Mouse (Mus musculus) small intestine, adult 2 months (tissue): ENCODE data around the gene Hsp90ab1.

Source experiments
- CTCF ChIP-seq: fragments of 200-500 bp; IDR thresholded peaks from 2 replicates; pipeline ENCODE4 v1.5.1; 2012; ENCODE audit warnings: low read depth, mild to moderate bottlenecking, control low read depth, inconsistent platforms, low read length, moderate library complexity, mixed read lengths; ENCODE audit not compliant: insufficient replicate concordance, insufficient read length; ENCODE audit errors: extremely low read depth
- POLR2A ChIP-seq: fragments of 200-500 bp; IDR thresholded peaks from 2 replicates; pipeline ENCODE4 v1.6.1; 2012; ENCODE audit warnings: low read depth, mild to moderate bottlenecking, control low read depth, inconsistent platforms, low read length, moderate library complexity

- no peak for TF ChIP-seq CTCF
- TF ChIP-seq POLR2A = no peak
Measured at GRCm38 (mm10) chr17:45588370-45588769, 15.3 kb upstream of the Hsp90ab1 start.
